Mouse (Mus musculus): ENCODE measurements around the gene Ankrd39. TPM values are rescaled to one million over a fixed set of nuclear protein-coding genes. Genes with fewer than 3 reads are reported as not detected.

The Ankrd39 gene
- 18.4 and 19.7 TPM in 2 replicates for polyA plus RNA-seq (2015; fragmentation: Nextera tagmentation; extraction: Ambion mirVana)

DNA sequence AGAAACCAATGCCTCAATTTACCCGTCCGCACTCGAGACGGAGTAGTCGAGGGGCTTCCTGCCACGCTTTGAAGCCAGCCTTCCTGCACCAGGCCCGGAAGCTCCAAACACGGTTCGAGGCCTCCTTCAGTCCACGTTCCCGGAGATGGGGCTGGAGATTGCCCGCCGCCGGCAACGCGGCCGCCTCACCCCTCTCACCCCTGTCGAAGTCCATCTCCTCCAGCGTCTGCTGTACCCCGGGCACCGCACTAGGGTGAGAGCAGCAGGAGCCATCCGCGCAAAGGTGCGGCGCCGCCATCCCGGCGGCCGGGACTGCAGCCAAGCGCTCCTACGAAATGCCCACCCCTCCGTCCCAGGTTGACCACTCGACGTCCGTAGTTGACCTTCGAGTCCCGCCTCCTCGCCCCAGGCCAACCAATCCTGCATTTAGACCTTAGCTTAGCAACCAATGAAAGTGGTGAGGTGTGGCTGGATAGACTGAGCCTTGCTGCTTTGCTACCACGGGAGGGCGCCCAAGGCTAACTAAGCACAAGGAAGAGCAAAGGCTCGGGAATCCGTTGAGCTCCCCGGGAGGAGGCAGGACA, at the start of gene Ankrd39:
Gene Ankrd39, minus strand, starts transcription at position 558 of the 584 bp plus-strand sequence.

DNA sequence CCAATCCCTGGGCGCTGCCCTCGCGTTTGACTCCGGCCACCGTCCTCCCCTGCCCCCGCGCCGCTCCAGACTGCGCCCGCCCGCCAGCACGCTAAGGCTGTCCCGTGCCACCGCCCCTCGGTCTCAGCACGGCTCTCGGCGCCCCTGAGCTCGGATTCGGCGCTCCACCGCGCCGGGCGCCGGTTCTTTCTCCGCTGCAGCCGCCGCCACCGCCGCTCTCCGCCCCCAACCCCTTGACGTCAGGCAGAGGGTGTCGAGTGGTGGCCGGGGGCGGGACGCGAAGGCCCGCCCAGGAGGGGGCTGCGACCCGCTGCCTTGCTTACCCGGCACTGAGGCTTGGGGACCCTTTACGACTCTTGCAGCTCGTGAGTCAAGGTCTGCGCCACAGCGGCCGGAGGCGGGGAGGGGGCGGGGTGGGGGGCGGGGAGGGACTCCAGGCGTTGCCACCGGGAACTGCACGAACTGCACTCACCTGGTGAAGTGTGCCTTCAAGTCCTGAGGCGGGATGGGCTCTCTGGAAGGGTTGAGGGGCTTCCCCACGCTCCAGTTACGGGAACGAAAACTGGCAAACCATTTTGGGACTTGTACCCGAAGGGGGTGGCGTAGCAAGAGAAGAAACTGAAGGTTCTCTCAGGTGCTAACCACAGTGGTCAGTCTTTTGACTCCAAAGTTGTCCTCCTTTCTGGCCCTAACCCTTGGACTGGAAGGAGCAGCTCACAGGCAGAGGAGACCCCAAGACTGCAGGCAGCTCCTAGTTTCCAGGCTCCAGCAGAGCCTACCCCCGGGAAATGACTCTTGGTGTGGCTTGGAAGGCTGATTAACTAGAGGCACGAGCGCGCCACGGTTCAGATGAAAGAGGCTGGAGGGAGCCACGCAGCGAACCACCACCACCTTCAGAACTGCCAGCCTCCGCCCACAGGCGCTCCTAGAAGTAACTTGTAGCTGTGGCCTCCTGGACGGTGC, 11.1 kb upstream of the Ankrd39 start, which contains the start of gene Sema4c:
Gene Sema4c, minus strand, starts transcription at position 319 of the 963 bp plus-strand sequence.

DNA sequence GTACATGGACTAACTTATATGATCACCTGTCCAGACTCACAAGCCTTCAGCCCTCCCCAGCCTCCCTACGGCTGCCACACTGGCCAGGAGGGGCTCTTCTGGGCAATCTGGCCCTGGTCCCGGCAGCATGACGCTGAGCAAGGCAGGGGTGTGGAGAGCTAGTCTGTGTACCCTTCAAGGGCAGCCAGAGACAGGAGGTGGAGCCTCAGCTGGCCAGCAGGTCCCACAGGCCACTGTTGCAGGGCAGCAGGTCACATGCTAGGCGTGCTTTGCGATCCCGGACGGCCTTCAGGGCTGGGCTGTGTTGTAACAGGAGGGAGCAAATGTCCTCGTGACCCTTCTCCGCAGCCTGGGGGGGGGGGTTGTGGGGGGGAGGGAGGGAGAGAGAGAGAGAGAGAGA, 8.1 kb downstream of the Ankrd39 start, which contains the start of gene Gm42417:
Gene Gm42417, minus strand, starts transcription at position 244 of the 400 bp plus-strand sequence.

DNA sequence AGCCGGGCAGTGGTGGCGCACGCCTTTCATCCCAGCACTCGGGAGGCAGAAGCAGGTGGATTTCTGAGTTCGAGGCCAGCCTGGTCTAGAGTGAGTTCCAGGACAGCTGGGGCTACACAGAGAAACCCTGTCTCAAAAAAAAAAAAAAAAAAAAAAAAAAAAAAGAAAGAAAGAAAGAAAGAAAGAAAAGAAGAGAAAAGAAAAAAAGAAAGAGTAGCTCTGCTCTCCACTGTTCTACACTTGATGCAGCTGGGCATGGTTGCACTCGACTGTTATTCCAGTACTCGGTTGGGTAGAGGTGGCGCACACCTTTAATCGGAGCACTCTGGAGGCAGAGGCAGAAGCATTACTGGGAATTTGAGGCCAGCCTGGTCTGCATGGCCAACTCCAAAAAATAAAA, 10.5 kb downstream of the Ankrd39 start, which contains the start of gene Ankrd23:
Gene Ankrd23, minus strand, starts transcription at position 101 of the 400 bp plus-strand sequence.

DNA sequence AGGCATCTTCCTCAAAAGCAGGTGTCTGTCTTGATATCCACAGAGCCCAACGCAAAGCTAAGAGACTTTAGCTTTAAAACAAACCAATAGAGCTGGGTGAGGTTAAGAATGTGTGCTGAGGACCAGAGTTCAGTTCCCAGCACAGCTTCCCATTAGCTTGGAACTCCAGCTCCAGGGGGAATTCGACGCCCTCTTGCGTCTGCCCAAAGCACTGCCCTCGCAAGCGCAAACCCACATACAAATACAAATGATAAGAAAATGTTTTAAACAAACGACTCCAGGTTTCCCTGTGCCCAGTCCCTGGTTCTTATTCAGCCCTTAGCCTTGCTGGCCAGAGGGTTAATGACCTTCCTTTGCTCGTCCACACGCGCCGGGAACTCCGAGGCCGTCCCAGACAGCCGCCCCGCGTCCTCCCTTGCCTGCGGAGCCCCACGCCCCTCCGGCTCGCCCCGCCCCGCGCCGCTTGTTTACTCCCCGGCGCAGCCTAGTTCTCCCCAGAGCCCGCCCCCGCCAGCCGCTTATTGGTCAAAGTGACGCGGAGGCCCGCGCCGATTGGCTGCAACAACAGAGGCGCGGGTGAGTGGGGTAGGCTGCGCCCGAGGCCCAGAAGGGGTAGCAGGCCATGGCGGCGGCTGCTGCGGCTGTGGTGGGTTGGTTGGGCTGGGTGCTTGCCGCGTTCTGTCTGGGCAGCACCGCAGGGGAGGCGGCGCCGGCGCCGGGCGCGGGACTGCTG, 35.8 kb downstream of the Ankrd39 start, which contains the start of gene Cnnm3:
Gene Cnnm3, plus strand, starts transcription at position 579 of the 733 bp plus-strand sequence.

Small RNAs within 50 kb of the gene (microRNA-seq; reads per million reads assigned to microRNA genes)
- 0 reads per million in 2 experiments for gene Gm47280

Other genes starting within 250 kb of the Ankrd39 start
- 13.8 and 16.1 TPM in 2 replicates for gene Arid5a, start 239.7 kb downstream of the Ankrd39 start, polyA plus RNA-seq (2015; fragmentation: Nextera tagmentation; extraction: Ambion mirVana)
- gene Kansl3, start 178.3 kb downstream of the Ankrd39 start, polyA plus RNA-seq (2015; fragmentation: Nextera tagmentation; extraction: Ambion mirVana), result 20.3 and 23.6 TPM in 2 replicates
- 0.17 and 0.38 TPM in 2 replicates for gene Fer1l5, start 175.2 kb downstream of the Ankrd39 start, polyA plus RNA-seq (2015; fragmentation: Nextera tagmentation; extraction: Ambion mirVana)
- 26.3 and 27.8 TPM in 2 replicates for gene Lman2l, start 102.2 kb downstream of the Ankrd39 start, polyA plus RNA-seq (2015; fragmentation: Nextera tagmentation; extraction: Ambion mirVana)
- gene Cnnm4, start 75.8 kb downstream of the Ankrd39 start, polyA plus RNA-seq (2015; fragmentation: Nextera tagmentation; extraction: Ambion mirVana), result 5.9 TPM in 2 replicates
- 2.1 and 2.7 TPM in 2 replicates for gene Cnnm3, start 35.6 kb downstream of the Ankrd39 start, polyA plus RNA-seq (2015; fragmentation: Nextera tagmentation; extraction: Ambion mirVana)
- gene Ankrd23, start 10.6 kb downstream of the Ankrd39 start, polyA plus RNA-seq (2015; fragmentation: Nextera tagmentation; extraction: Ambion mirVana), result 53.8 and 60.7 TPM in 2 replicates
- 0.28 and 0.54 TPM in 2 replicates for gene Gm42417, start 8.0 kb downstream of the Ankrd39 start, polyA plus RNA-seq (2015; fragmentation: Nextera tagmentation; extraction: Ambion mirVana)
- 5.3 and 6.3 TPM in 2 replicates for gene Sema4c, start 10.9 kb upstream of the Ankrd39 start, polyA plus RNA-seq (2015; fragmentation: Nextera tagmentation; extraction: Ambion mirVana)
- gene Fam178b, start 135.7 kb upstream of the Ankrd39 start, polyA plus RNA-seq (2015; fragmentation: Nextera tagmentation; extraction: Ambion mirVana), result 0.68 and 0.78 TPM in 2 replicates
- 1,173 and 1,270 TPM in 2 replicates for gene Cox5b, start 144.0 kb upstream of the Ankrd39 start, polyA plus RNA-seq (2015; fragmentation: Nextera tagmentation; extraction: Ambion mirVana)
- 0.21 and 0.34 TPM in 2 replicates for gene 4933424G06Rik, start 162.7 kb upstream of the Ankrd39 start, polyA plus RNA-seq (2015; fragmentation: Nextera tagmentation; extraction: Ambion mirVana)
- 58.7 and 59.8 TPM in 2 replicates for gene Actr1b, start 167.0 kb upstream of the Ankrd39 start, polyA plus RNA-seq (2015; fragmentation: Nextera tagmentation; extraction: Ambion mirVana)
- gene Zap70, start 214.4 kb upstream of the Ankrd39 start, polyA plus RNA-seq (2015; fragmentation: Nextera tagmentation; extraction: Ambion mirVana), result 0.29 and 0.41 TPM in 2 replicates